Mouse (Mus musculus) heart, embryonic 12.5 days (tissue): Measurements from ENCODE around the gene Ccnb1. TPM values are rescaled to one million over a fixed set of nuclear protein-coding genes. Genes with fewer than 3 reads are reported as not detected.

Experiments
- ATAC-seq: fragments of 200-750 bp; cut with Nextera tagmentation; 2 replicates; pipeline ENCODE4 v1.8.0; 2017; ENCODE audit warnings: moderate TSS enrichment, moderate library complexity; ENCODE audit not compliant: insufficient number of reproducible peaks, low FRiP score
- H3K27ac ChIP-seq: fragments of 300-500 bp; sonication (generic); 2 replicates; pipeline ENCODE4 v1.5.1; 2016; ENCODE audit warnings: mild to moderate bottlenecking, moderate library complexity; ENCODE audit not compliant: poor library complexity, severe bottlenecking
- H3K27me3 ChIP-seq: fragments of 300-500 bp; sonication (generic); replicated peaks from 2 replicates; pipeline ENCODE4 v1.6.1; 2016; ENCODE audit warnings: mild to moderate bottlenecking, moderate library complexity
- H3K36me3 ChIP-seq: fragments of 300-500 bp; sonication (generic); 2 replicates; pipeline ENCODE4 v1.6.1; 2016; ENCODE audit warnings: mild to moderate bottlenecking, moderate library complexity
- H3K4me1 ChIP-seq: fragments of 300-500 bp; sonication (generic); replicated peaks from 2 replicates; pipeline ENCODE4 v1.6.1; 2016; ENCODE audit warnings: mild to moderate bottlenecking
- H3K4me2 ChIP-seq: fragments of 300-500 bp; sonication (generic); 2 replicates; pipeline ENCODE4 v1.6.1; 2016; ENCODE audit warnings: mild to moderate bottlenecking, moderate library complexity
- H3K4me3 ChIP-seq: fragments of 300-500 bp; sonication (generic); 2 replicates; pipeline ENCODE4 v1.5.1; 2016; ENCODE audit warnings: mild to moderate bottlenecking
- H3K9ac ChIP-seq: fragments of 300-500 bp; sonication (generic); 2 replicates; pipeline ENCODE4 v1.6.1; 2016; ENCODE audit warnings: mild to moderate bottlenecking, moderate library complexity
- H3K9me3 ChIP-seq: fragments of 300-500 bp; sonication (generic); replicated peaks from 2 replicates; pipeline ENCODE4 v1.6.1; 2016; ENCODE audit warnings: mild to moderate bottlenecking, moderate library complexity
- WGBS: fragments of 180-500 bp; shearing (Covaris S2); methylation state at CpG from one replicate; pipeline ENCODE4 v1.1.7; 2016; 5-methylcytosine and 5-hydroxymethylcytosine counted together
- polyA plus RNA-seq: library from polyadenylated mRNA; unstranded; fragments of >200 nt; fragmentation: Nextera tagmentation; extraction: Ambion mirVana; gene quantifications from 2 replicates; pipeline ENCODE4 v1.2.1, GENCODE M21; 2016

Gene Ccnb1
- polyA plus RNA-seq, 1 experiment from 2014 or later = 214 TPM

- Histone ChIP-seq H3K27ac (no peak overlapping the region), H3K36me3 (peaks cover 14% of the 10 kb centered on the region), H3K4me2 (no peak overlapping the region), H3K4me1 (peaks cover 7% of the 10 kb centered on the region; the same call in 1 of the 2 replicates), H3K9ac (no peak overlapping the region), H3K27me3 (no peaks in the 10 kb centered on the region), H3K9me3 (no peaks in the 10 kb centered on the region), H3K4me3 (no peak overlapping the region)
- no peak for ATAC-seq
- 55% methylated on average over 2 of the region's 2 CpGs for WGBS
Measured at GRCm38 (mm10) chr13:100755329-100755728, 31.0 kb downstream of the Ccnb1 start.

- Histone ChIP-seq H3K27ac (no peak overlapping the region), H3K4me2 (no peak overlapping the region), H3K36me3 (peaks cover 3% of the 10 kb centered on the region), H3K4me3 (no peak overlapping the region), H3K9ac (no peak overlapping the region), H3K4me1 (peaks cover 7% of the 10 kb centered on the region; the same call in 1 of the 2 replicates), H3K9me3 (no peaks in the 10 kb centered on the region), H3K27me3 (no peaks in the 10 kb centered on the region)
- no peak for ATAC-seq
- WGBS = 70% methylated on average over 4 of the region's 4 CpGs
Measured at GRCm38 (mm10) chr13:100754186-100754585, 32.2 kb downstream of the Ccnb1 start.

- Histone ChIP-seq H3K4me1 (peaks cover 7% of the 10 kb centered on the region; the same call in 1 of the 2 replicates), H3K9ac (no peak overlapping the region), H3K27me3 (no peaks in the 10 kb centered on the region), H3K36me3 (no peaks in the 10 kb centered on the region; the same call in 1 of the 2 replicates), H3K9me3 (no peaks in the 10 kb centered on the region), H3K4me2 (no peak overlapping the region), H3K4me3 (no peak overlapping the region), H3K27ac (no peak overlapping the region)
- WGBS = 47% methylated on average over 6 of the region's 6 CpGs
- no peak for ATAC-seq
Measured at GRCm38 (mm10) chr13:100753011-100753410, 33.4 kb downstream of the Ccnb1 start.

- Histone ChIP-seq H3K27me3 (no peaks in the 10 kb centered on the region), H3K27ac (no peak overlapping the region), H3K9me3 (no peaks in the 10 kb centered on the region), H3K4me1 (peaks cover 7% of the 10 kb centered on the region; the same call in 1 of the 2 replicates), H3K9ac (no peak overlapping the region), H3K4me3 (no peak overlapping the region), H3K4me2 (no peak overlapping the region), H3K36me3 (no peaks in the 10 kb centered on the region; the same call in 1 of the 2 replicates)
- ATAC-seq = no peak
- 66% methylated on average over 8 of the region's 8 CpGs for WGBS
Measured at GRCm38 (mm10) chr13:100752529-100752928, 33.8 kb downstream of the Ccnb1 start.

GRCm38 (mm10) chr13:100751402-100751801 is 35.0 kb downstream of the Ccnb1 start:
- WGBS = 68% methylated on average over 3 of the region's 3 CpGs
- Histone ChIP-seq H3K27me3 (no peaks in the 10 kb centered on the region), H3K4me1 (peaks cover 7% of the 10 kb centered on the region; the same call in 1 of the 2 replicates), H3K4me2 (no peak overlapping the region), H3K9me3 (no peaks in the 10 kb centered on the region), H3K4me3 (no peak overlapping the region), H3K27ac (no peak overlapping the region), H3K9ac (no peak overlapping the region), H3K36me3 (no peaks in the 10 kb centered on the region; the same call in 1 of the 2 replicates)
- no peak for ATAC-seq

GRCm38 (mm10) chr13:100750799-100751198 is 35.6 kb downstream of the Ccnb1 start:
- Histone ChIP-seq H3K9me3 (no peaks in the 10 kb centered on the region), H3K27me3 (no peaks in the 10 kb centered on the region), H3K9ac (no peak overlapping the region), H3K27ac (no peak overlapping the region), H3K36me3 (no peaks in the 10 kb centered on the region; the same call in 1 of the 2 replicates), H3K4me1 (peaks cover 7% of the 10 kb centered on the region; the same call in 1 of the 2 replicates), H3K4me2 (no peak overlapping the region), H3K4me3 (no peak overlapping the region)
- no peak for ATAC-seq
- WGBS = 61% methylated on average over 5 of the region's 5 CpGs

GRCm38 (mm10) chr13:100748638-100749037 is 37.7 kb downstream of the Ccnb1 start:
- Histone ChIP-seq H3K9ac (no peak overlapping the region), H3K27me3 (no peaks in the 10 kb centered on the region), H3K4me1 (peaks cover 4% of the 10 kb centered on the region; the same call in 1 of the 2 replicates), H3K27ac (no peak overlapping the region), H3K4me2 (no peak overlapping the region), H3K4me3 (no peak overlapping the region), H3K9me3 (no peaks in the 10 kb centered on the region), H3K36me3 (no peaks in the 10 kb centered on the region)
- WGBS = 50% methylated on average over 8 of the region's 8 CpGs
- ATAC-seq = no peak

GRCm38 (mm10) chr13:100746090-100746489 is 40.3 kb downstream of the Ccnb1 start:
- Histone ChIP-seq H3K4me3 (no peak overlapping the region), H3K4me2 (no peak overlapping the region), H3K4me1 (peaks cover 12% of the 10 kb centered on the region), H3K36me3 (no peaks in the 10 kb centered on the region), H3K9me3 (no peaks in the 10 kb centered on the region), H3K27me3 (no peaks in the 10 kb centered on the region), H3K27ac (no peak overlapping the region), H3K9ac (no peak overlapping the region)
- ATAC-seq = no peak
- WGBS = 82% methylated on average over 3 of the region's 3 CpGs

GRCm38 (mm10) chr13:100744036-100744744 is 42.2 kb downstream of the Ccnb1 start, which contains the start of gene Mrps36:
TSS of gene Mrps36 (minus strand) at chr13:100744659.
- peak; percentile 95 for ATAC-seq
- Histone ChIP-seq H3K36me3 (peaks cover 9% of the 10 kb centered on the region; the same call in 1 of the 2 replicates), H3K4me1 (peaks cover 12% of the 10 kb centered on the region), H3K27me3 (no peaks in the 10 kb centered on the region), H3K9ac (peak within 1 kb of the TSS; percentile 88), H3K4me3 (peak within 1 kb of the TSS; percentile 90), H3K9me3 (no peaks in the 10 kb centered on the region), H3K4me2 (peak within 1 kb of the TSS; percentile 65), H3K27ac (peak within 1 kb of the TSS; percentile 99)
- WGBS = under 1% methylated on average over 52 of the region's 52 CpGs

- ATAC-seq = peak; percentile 16
- Histone ChIP-seq H3K4me3 (peak overlapping the region; percentile 90), H3K36me3 (peaks cover 16% of the 10 kb centered on the region), H3K9ac (peak overlapping the region; percentile 88; the same call in 1 of the 2 replicates), H3K27me3 (no peaks in the 10 kb centered on the region), H3K27ac (peak overlapping the region; percentile 99), H3K9me3 (no peaks in the 10 kb centered on the region), H3K4me1 (peaks cover 12% of the 10 kb centered on the region), H3K4me2 (peak overlapping the region; percentile 65)
- 58% methylated on average over 11 of the region's 11 CpGs for WGBS
Measured at GRCm38 (mm10) chr13:100743346-100744035, 42.9 kb downstream of the Ccnb1 start.

- peak overlapping the region; percentile 59 for H3K4me2 ChIP-seq
- H3K4me1 ChIP-seq = peaks cover 12% of the 10 kb centered on the region
- H3K27me3 ChIP-seq = no peaks in the 10 kb centered on the region
- H3K9me3 ChIP-seq = no peaks in the 10 kb centered on the region
- ATAC-seq = no peak
- WGBS = 82% methylated on average over 5 of the region's 5 CpGs
- H3K9ac ChIP-seq = no peak overlapping the region
- no peak overlapping the region for H3K4me3 ChIP-seq
- no peak overlapping the region for H3K27ac ChIP-seq
- H3K36me3 ChIP-seq = peaks cover 21% of the 10 kb centered on the region
Measured at GRCm38 (mm10) chr13:100742831-100743230, 43.5 kb downstream of the Ccnb1 start.
